Mouse (Mus musculus): Measurements from ENCODE around the gene Tmem110. TPM values are rescaled to one million over a fixed set of nuclear protein-coding genes. Genes with fewer than 3 reads are reported as not detected.
A peak's percentile ranks its signal among the peaks of the same experiment; 100 is the strongest.

Gene Tmem110
- polyA plus RNA-seq, 1 experiment: 14.1 TPM

GRCm38 (mm10) chr14:30903036-30903435 lies 77.6 kb downstream of the Tmem110 start:
- H3K27me3 ChIP-seq (replicated peaks; ENCODE audit: control insufficient read depth, insufficient read depth, low read length): no peaks in the 10 kb centered on the region
- DNase-seq: no peak
- no peaks in the 10 kb centered on the region for H3K36me3 ChIP-seq (ENCODE audit: control insufficient read depth, insufficient read depth, low read length)
- no peak overlapping the region for H3K4me3 ChIP-seq (ENCODE audit: insufficient read depth, low read depth, low read length)
- 63% methylated on average over 3 of the region's 3 CpGs for whole genome bisulfite sequencing
- H3K27ac ChIP-seq (ENCODE audit: insufficient read depth, low read depth, low read length): no peak overlapping the region
- TF ChIP-seq POLR2A (IDR thresholded peaks at IDR 0.05; ENCODE audit: low read depth, low read length) (no peak), CTCF (conservative IDR thresholded peaks at IDR 0.05; ENCODE audit: insufficient read depth, insufficient read length, low read depth, low read length) (no peak)
- H3K4me1 ChIP-seq (ENCODE audit: control insufficient read depth, insufficient read depth, low read length): no peaks in the 10 kb centered on the region

DNA sequence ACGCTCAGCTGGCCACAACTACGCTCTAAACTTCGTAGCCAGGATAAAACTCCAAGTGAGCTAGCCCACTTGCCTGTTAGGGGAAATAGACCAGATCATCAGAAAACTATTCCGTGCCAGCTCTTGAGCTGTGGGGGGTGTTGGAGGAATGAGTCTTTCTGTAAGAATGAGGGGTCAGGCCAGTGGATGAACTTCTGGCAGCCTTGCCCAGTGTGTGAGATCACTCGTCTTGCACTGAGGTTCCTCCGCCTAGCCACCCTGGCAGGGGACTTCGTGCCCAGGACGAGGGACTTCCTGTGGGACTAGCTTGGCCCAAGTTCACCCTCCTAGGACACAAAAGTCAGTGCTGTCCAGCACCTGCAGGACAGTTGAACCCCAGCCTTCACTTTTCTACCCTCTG lies 78.9 kb downstream of the Tmem110 start:
- H3K4me1 ChIP-seq (ENCODE audit: control insufficient read depth, insufficient read depth, low read length): no peaks in the 10 kb centered on the region
- H3K36me3 ChIP-seq (ENCODE audit: control insufficient read depth, insufficient read depth, low read length): no peaks in the 10 kb centered on the region
- 72% methylated on average over 8 of the region's 8 CpGs for WGBS
- no peak for DNase-seq
- H3K27ac ChIP-seq (ENCODE audit: insufficient read depth, low read depth, low read length): no peak overlapping the region
- H3K27me3 ChIP-seq (replicated peaks; ENCODE audit: control insufficient read depth, insufficient read depth, low read length): no peaks in the 10 kb centered on the region
- H3K4me3 ChIP-seq (ENCODE audit: insufficient read depth, low read depth, low read length): no peak overlapping the region
- TF ChIP-seq CTCF (conservative IDR thresholded peaks at IDR 0.05; ENCODE audit: insufficient read depth, insufficient read length, low read depth, low read length) (no peak), POLR2A (IDR thresholded peaks at IDR 0.05; ENCODE audit: low read depth, low read length) (no peak)

GRCm38 (mm10) chr14:30906001-30906400 lies 80.6 kb downstream of the Tmem110 start:
- Histone ChIP-seq H3K4me1 (ENCODE audit: control insufficient read depth, insufficient read depth, low read length) (no peaks in the 10 kb centered on the region), H3K27ac (ENCODE audit: insufficient read depth, low read depth, low read length) (no peak overlapping the region), H3K36me3 (ENCODE audit: control insufficient read depth, insufficient read depth, low read length) (no peaks in the 10 kb centered on the region), H3K27me3 (replicated peaks; ENCODE audit: control insufficient read depth, insufficient read depth, low read length) (no peaks in the 10 kb centered on the region), H3K4me3 (ENCODE audit: insufficient read depth, low read depth, low read length) (no peak overlapping the region)
- TF ChIP-seq POLR2A (IDR thresholded peaks at IDR 0.05; ENCODE audit: low read depth, low read length) (no peak), CTCF (conservative IDR thresholded peaks at IDR 0.05; ENCODE audit: insufficient read depth, insufficient read length, low read depth, low read length) (no peak)
- WGBS: 90% methylated on average over 6 of the region's 6 CpGs
- DNase-seq: no peak

DNA sequence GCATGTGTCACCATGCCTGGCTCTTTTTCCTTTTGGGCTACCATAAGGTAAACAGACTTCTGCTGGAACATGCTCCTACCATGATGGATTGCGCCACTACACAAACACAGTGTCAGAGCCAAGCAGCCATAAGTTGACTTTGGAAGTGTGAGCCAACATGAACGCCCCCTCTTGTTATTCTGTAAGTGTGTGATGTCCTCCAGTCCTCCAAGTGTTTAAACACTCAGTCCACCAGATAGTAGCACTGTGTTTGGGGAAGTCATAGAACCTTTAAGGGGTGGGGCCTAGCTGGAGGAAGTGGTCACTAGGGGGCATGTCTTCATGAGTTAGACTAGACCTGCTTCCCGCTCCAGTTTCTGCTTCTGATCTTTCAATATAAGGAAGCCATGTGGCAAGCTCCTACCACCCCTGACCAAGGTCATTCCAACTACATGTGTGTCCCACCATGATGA lies 82.5 kb downstream of the Tmem110 start:
- 80% methylated on average over 3 of the region's 3 CpGs for WGBS
- no peaks in the 10 kb centered on the region for H3K36me3 ChIP-seq (ENCODE audit: control insufficient read depth, insufficient read depth, low read length)
- H3K4me1 ChIP-seq (ENCODE audit: control insufficient read depth, insufficient read depth, low read length): no peaks in the 10 kb centered on the region; the same call in 1 of the 2 replicates
- no peak for TF ChIP-seq POLR2A (IDR thresholded peaks at IDR 0.05; ENCODE audit: low read depth, low read length)
- TF ChIP-seq CTCF (conservative IDR thresholded peaks at IDR 0.05; ENCODE audit: insufficient read depth, insufficient read length, low read depth, low read length): no peak
- no peak overlapping the region for H3K4me3 ChIP-seq (ENCODE audit: insufficient read depth, low read depth, low read length)
- no peaks in the 10 kb centered on the region for H3K27me3 ChIP-seq (replicated peaks; ENCODE audit: control insufficient read depth, insufficient read depth, low read length)
- no peak for DNase-seq
- H3K27ac ChIP-seq (ENCODE audit: insufficient read depth, low read depth, low read length): no peak overlapping the region

DNA sequence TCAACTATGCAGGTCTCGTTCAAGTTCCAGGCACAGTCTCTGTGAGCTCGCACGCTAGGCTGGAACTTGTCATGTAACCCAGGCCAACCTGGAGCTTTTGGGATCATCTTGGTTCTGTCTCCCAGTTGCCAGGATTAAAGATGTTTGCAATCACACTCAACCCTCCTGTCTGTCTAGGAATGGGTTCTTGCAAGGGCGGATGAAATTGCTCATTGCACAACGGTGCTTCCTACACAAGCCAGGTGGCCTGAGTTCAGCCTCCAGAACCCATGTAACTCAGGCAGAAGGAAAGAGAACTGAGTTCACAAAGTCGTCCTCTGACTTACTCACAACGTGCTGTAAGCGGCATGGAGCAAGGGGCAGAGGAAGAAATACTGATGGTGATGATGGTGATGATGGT lies 85.8 kb downstream of the Tmem110 start:
- no peak for DNase-seq
- H3K36me3 ChIP-seq (ENCODE audit: control insufficient read depth, insufficient read depth, low read length): no peaks in the 10 kb centered on the region
- WGBS: 91% methylated on average over 8 of the region's 8 CpGs
- H3K27me3 ChIP-seq (replicated peaks; ENCODE audit: control insufficient read depth, insufficient read depth, low read length): no peaks in the 10 kb centered on the region
- H3K4me3 ChIP-seq (ENCODE audit: insufficient read depth, low read depth, low read length): no peak overlapping the region
- TF ChIP-seq POLR2A (IDR thresholded peaks at IDR 0.05; ENCODE audit: low read depth, low read length): no peak
- TF ChIP-seq CTCF (conservative IDR thresholded peaks at IDR 0.05; ENCODE audit: insufficient read depth, insufficient read length, low read depth, low read length): no peak
- no peak overlapping the region for H3K27ac ChIP-seq (ENCODE audit: insufficient read depth, low read depth, low read length)
- H3K4me1 ChIP-seq (ENCODE audit: control insufficient read depth, insufficient read depth, low read length): no peaks in the 10 kb centered on the region; the same call in 1 of the 2 replicates

DNA sequence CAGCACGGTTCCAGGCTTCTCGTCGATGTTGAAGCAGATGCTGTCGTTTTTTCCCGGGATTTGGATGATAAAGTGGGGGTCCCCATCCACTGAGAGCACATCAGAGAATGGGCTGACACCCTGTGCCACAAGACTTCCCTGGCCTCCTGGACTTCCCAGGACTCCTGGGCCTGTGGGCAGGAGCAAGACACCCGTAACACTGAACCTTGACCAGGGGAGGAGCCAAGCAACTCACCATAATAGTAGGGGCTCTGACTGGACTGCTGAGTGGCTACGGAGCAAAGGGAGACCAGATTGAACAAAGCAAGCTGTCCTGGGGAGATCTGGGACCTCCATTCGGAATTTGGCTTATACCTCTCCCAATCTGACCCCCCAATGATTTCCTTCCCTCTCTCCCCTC lies 87.3 kb downstream of the Tmem110 start:
- TF ChIP-seq POLR2A (IDR thresholded peaks at IDR 0.05; ENCODE audit: low read depth, low read length): no peak
- TF ChIP-seq CTCF (conservative IDR thresholded peaks at IDR 0.05; ENCODE audit: insufficient read depth, insufficient read length, low read depth, low read length): no peak
- H3K36me3 ChIP-seq (ENCODE audit: control insufficient read depth, insufficient read depth, low read length): no peaks in the 10 kb centered on the region
- no peaks in the 10 kb centered on the region for H3K27me3 ChIP-seq (replicated peaks; ENCODE audit: control insufficient read depth, insufficient read depth, low read length)
- peak; percentile 74 for DNase-seq
- no peak overlapping the region for H3K4me3 ChIP-seq (ENCODE audit: insufficient read depth, low read depth, low read length)
- 75% methylated on average over 8 of the region's 8 CpGs for WGBS
- no peak overlapping the region for H3K27ac ChIP-seq (ENCODE audit: insufficient read depth, low read depth, low read length)
- H3K4me1 ChIP-seq (ENCODE audit: control insufficient read depth, insufficient read depth, low read length): no peaks in the 10 kb centered on the region; the same call in 1 of the 2 replicates

GRCm38 (mm10) chr14:30913404-30913803 lies 88.0 kb downstream of the Tmem110 start:
- H3K27me3 ChIP-seq (replicated peaks; ENCODE audit: control insufficient read depth, insufficient read depth, low read length): no peaks in the 10 kb centered on the region
- no peak overlapping the region for H3K4me3 ChIP-seq (ENCODE audit: insufficient read depth, low read depth, low read length)
- TF ChIP-seq CTCF (conservative IDR thresholded peaks at IDR 0.05; ENCODE audit: insufficient read depth, insufficient read length, low read depth, low read length) (no peak), POLR2A (IDR thresholded peaks at IDR 0.05; ENCODE audit: low read depth, low read length) (no peak)
- WGBS: 55% methylated on average over 5 of the region's 5 CpGs
- H3K4me1 ChIP-seq (ENCODE audit: control insufficient read depth, insufficient read depth, low read length): no peaks in the 10 kb centered on the region; the same call in 1 of the 2 replicates
- DNase-seq: peak; percentile 63
- no peaks in the 10 kb centered on the region for H3K36me3 ChIP-seq (ENCODE audit: control insufficient read depth, insufficient read depth, low read length)
- H3K27ac ChIP-seq (ENCODE audit: insufficient read depth, low read depth, low read length): no peak overlapping the region

All from kidney, adult 2 months (tissue).